Mouse (Mus musculus) brown adipose tissue, adult 24 weeks (tissue): Measurements from ENCODE around the gene Thsd7b. TPM values are rescaled to one million over a fixed set of nuclear protein-coding genes. Genes with fewer than 3 reads are reported as not detected.

Experiments
- H3K27ac ChIP-seq: fragments of 200-500 bp; replicated peaks from 2 replicates; pipeline ENCODE4 v1.5.1; 2012; ENCODE audit warnings: low read depth, mild to moderate bottlenecking, low read length
- H3K4me1 ChIP-seq: fragments of 200-500 bp; 2 replicates; pipeline ENCODE4 v1.6.1; 2012; ENCODE audit warnings: low read length, mixed read lengths; ENCODE audit not compliant: control insufficient read depth, insufficient read depth, insufficient read length
- H3K4me3 ChIP-seq: fragments of 200-500 bp; 2 replicates; pipeline ENCODE4 v1.5.1; 2012; ENCODE audit warnings: low read depth, mild to moderate bottlenecking, low read length, moderate library complexity; ENCODE audit not compliant: insufficient read depth
- polyA plus RNA-seq: library from polyadenylated mRNA; stranded (reverse); fragments of >200 nt; gene quantifications from 2 replicates; pipeline ENCODE4 v1.2.4, GENCODE M21; 2012; ENCODE audit not compliant: missing spikeins, insufficient read depth, insufficient read length

Gene Thsd7b
- polyA plus RNA-seq, 1 experiment = not detected

DNA sequence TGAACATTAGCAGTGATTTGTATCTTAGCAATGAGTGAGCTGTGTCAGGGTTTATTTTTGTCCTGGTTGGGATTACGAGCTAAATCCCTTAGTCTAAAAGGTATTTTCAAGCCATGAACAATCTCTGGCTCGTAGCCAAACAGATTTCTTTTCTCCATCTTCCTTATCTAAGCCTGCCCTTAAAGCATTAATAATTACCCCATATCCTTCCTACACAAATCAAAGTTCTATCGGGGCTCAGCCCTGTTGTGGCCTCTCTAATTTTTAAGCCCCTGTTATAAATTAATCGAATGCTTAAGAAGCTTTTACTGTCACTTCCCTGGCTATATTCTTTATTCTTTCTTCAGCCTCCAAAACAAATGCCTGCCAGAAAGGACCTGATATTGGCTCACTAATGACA, 506.4 kb downstream of the Thsd7b start:
- Histone ChIP-seq H3K27ac (no peak overlapping the region), H3K4me3 (no peak overlapping the region), H3K4me1 (no peaks in the 10 kb centered on the region)

DNA sequence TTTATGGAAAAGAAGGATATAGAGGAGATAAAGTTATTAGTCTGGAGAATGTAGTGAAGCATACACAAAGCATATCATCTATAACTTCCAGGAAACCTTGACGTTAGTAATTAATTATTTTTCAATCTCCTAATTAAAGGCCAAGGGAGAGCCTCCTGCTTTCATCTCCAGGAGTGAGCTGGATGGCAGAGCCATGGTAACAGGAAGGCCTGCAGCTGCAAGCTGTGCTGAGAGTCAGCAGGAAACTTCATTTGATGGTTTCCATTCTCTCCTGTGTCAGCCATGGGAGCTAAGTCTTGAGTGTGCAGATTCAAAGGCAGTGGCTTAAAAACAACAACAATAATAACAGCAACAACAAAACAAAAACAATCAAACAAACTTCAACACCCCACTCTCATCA, 507.5 kb downstream of the Thsd7b start:
- no peak overlapping the region for H3K4me3 ChIP-seq
- H3K4me1 ChIP-seq = no peaks in the 10 kb centered on the region
- H3K27ac ChIP-seq = no peak overlapping the region

- Histone ChIP-seq H3K4me1 (no peaks in the 10 kb centered on the region), H3K4me3 (no peak overlapping the region), H3K27ac (no peak overlapping the region)
Measured at GRCm38 (mm10) chr1:129798519-129798918, 525.4 kb downstream of the Thsd7b start.

DNA sequence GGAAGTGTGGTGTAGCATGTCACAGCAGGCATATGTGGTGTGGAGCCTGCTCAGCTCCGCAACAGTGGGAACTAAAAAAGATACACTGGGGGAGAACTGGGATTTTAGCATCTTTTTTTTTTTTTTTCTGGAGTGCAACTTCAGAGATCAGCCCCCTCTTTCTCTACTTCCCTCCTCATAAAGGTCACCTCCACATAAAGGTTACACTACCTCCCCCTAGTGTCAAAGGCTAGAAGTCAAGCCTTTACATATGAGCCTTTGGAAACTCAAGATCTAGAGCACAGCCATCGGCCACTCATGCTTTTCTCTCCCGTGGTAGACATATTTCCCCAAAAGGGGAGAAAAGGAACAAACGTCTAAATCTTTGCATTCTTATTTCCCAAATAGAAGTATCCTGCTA, 553.8 kb downstream of the Thsd7b start:
- Histone ChIP-seq H3K27ac (no peak overlapping the region), H3K4me3 (no peak overlapping the region), H3K4me1 (no peaks in the 10 kb centered on the region)

- no peak overlapping the region for H3K4me3 ChIP-seq
- H3K4me1 ChIP-seq = no peaks in the 10 kb centered on the region
- no peak overlapping the region for H3K27ac ChIP-seq
Measured at GRCm38 (mm10) chr1:129837324-129837723, 564.2 kb downstream of the Thsd7b start.

DNA sequence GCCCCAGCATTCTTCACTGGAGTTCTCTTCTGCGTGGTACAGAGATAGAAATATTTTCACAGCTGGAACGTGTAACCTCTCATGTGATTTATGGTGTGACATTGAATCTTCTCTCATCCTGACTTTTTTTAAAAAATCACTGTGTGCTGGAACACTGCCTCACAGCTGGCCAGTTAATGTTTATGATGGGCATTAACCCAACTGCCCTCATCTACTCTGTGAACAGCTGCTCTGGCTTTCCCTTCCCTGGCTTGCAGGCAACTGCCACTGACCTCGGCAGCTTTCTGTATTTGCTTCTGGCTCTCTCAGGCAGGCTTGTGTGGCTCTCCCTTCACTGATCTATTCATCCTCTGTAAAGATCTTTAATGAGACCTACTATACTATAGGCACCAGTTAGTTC, 564.7 kb downstream of the Thsd7b start:
- Histone ChIP-seq H3K4me1 (no peaks in the 10 kb centered on the region), H3K4me3 (no peak overlapping the region), H3K27ac (no peak overlapping the region)

- no peak overlapping the region for H3K4me3 ChIP-seq
- H3K27ac ChIP-seq = no peak overlapping the region
- no peaks in the 10 kb centered on the region for H3K4me1 ChIP-seq
Measured at GRCm38 (mm10) chr1:129838486-129838885, 565.4 kb downstream of the Thsd7b start.

DNA sequence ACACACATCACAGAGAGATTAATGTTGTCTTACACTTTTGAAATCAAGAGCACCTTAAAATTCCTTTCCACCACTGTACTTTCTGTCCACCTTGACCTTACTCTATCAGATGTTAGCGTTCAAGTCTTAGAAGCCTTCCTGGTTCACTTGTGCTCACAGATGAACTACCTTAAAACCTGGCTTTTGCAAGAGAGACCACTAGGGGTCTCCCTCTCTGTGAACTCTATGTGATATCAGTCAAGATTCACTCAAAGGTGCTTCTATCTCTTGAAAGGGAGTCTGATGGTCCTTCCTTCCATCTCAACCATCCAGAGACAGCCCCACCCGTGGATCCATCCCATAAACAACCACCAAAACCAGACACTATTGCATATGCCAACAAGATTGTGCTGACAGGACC, 570.3 kb downstream of the Thsd7b start:
- Histone ChIP-seq H3K27ac (no peak overlapping the region), H3K4me3 (no peak overlapping the region), H3K4me1 (no peaks in the 10 kb centered on the region)

DNA sequence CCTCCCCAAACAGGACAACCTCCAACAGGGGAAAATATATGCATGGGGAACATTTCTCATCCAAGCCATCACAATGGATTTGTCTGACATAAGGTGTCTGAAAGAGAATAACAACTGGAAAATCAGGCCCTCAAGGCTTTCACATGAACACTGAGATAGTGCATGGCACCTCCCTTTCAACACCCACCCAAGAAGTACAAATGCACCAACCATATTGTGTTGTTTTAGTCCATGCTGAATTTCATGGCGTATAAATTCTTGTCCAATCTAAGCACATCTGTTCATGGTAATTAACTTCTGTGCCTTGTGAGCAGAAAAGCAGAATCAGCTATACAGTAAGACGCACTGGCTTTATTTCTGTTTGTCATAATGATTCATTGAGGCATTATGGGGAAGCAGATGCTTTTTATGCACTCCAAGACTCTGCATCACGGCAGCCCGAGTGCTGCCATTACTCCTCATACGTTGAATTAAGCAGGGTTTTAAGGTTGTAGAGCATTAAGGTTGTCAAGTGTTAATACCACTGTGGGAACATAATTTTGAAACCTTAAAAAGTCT, 577.0 kb downstream of the Thsd7b start:
- Histone ChIP-seq H3K4me1 (no peaks in the 10 kb centered on the region), H3K4me3 (no peak overlapping the region), H3K27ac (no peak overlapping the region)

- Histone ChIP-seq H3K4me1 (no peaks in the 10 kb centered on the region), H3K4me3 (no peak overlapping the region), H3K27ac (no peak overlapping the region)
Measured at GRCm38 (mm10) chr1:129867714-129868113, 594.6 kb downstream of the Thsd7b start.

DNA sequence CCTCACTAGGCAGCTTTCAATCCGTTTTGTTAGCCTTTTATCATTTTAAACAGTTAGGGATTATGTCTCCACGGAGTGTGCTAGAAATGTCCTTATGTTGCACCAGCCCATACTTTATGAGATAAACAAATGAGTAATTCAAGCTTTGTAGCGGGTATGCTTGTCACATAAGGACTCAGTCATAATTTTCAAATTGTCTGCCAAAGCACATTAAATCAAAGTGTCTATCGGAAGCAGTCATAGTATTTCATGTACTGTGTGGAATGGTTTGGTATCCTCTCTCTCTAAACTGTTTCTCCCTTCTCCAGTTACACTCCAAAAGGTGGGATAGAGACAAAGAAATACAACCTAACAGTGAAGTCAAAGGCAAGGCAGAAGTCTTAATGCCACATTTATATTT, 601.3 kb downstream of the Thsd7b start:
- Histone ChIP-seq H3K4me1 (no peaks in the 10 kb centered on the region), H3K27ac (no peak overlapping the region), H3K4me3 (no peak overlapping the region)

DNA sequence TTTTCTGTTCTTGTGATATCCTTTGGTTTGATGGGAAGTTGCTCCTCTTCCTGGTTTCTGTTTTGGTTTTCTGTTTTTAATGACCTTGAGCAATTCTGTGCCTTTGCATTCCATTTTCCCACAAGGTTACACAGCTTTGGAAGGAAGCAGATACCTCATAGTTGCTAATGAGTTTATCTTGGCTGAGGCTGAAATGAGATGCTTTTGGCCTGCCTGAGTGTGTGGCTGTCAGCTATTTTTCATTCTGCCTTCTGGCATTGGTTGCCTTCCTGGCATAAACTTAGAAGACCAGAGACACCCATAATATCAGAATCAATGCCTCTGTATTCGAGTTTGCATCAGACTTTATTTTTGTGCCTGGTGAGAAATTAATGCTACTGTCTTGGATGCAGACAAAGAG, 614.8 kb downstream of the Thsd7b start:
- Histone ChIP-seq H3K27ac (no peak overlapping the region), H3K4me1 (no peaks in the 10 kb centered on the region), H3K4me3 (no peak overlapping the region)

DNA sequence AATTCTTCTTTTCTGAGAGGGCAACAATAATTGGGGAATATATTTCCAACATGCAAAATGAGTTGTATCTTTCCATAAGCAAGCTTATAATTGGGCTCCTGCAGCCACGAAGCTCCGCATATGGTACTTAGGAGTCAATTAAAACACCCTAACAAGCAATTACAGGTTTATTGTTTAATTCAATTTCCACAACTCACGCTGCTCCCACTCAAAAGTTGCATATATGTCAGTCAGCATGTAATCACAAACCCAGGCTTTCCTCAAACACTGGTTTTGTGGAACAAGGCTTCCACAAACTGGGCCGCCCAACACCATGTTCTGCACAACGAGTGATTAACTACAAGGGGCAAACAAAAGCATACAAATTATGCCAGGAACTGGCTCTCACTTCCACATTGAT, 625.0 kb downstream of the Thsd7b start:
- no peak overlapping the region for H3K4me3 ChIP-seq
- no peak overlapping the region for H3K27ac ChIP-seq
- no peaks in the 10 kb centered on the region for H3K4me1 ChIP-seq

DNA sequence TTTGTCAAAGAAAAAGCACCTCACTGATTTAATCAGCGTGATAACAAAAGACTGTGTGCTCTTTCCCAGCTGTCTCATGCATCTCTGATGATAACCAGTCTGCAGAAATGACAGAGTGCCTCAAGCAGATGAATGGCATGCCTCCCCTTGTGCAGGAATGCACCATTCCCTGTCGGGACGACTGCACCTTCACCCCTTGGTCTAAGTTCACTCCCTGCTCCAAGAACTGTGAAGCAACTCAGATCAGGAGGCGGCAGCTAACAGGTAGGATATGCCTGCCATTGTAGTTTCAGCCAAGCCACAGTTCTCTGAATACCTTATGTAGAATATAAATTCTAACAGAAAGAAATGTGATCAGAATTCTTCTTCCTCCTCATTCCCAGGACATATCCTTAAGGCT, 642.4 kb downstream of the Thsd7b start:
- no peaks in the 10 kb centered on the region for H3K4me1 ChIP-seq
- H3K27ac ChIP-seq = no peak overlapping the region
- H3K4me3 ChIP-seq = no peak overlapping the region

DNA sequence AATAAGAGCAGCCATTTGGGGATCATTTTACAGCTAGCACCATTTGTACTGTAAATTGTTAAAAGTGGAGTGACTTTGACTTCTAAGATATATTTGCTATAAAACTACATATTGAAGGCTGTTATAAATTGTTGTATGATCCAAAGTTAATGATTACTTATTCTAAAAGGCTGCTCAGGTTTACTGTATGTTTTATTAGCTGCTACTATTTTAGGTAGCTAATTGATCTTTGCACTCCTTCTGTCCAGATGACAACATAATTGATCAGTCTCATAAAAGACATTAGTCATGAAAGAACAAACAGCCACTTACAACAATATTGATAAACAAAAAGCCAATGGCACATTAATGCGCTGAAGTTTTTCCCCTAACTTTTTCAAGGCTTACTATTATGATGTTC, 644.5 kb downstream of the Thsd7b start:
- H3K27ac ChIP-seq = no peak overlapping the region
- no peaks in the 10 kb centered on the region for H3K4me1 ChIP-seq
- H3K4me3 ChIP-seq = no peak overlapping the region

DNA sequence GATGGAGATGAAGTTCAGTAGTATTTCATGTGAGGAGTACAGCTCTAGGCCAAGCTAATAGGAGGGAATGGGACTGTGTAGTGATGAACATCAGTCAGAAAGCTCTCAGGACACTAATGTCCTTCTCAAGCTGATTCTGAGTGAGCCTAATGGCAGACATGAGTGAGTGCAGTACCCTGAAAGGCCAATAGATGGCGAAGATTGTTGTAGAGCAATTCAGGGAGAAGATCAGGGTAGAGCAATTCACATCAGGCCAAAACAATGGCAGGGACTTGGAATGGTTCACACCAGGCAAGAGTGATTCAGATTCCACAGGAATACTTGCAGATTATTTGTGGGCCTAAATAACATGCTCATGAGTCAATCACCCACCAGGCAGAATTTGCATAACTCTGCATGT, 646.3 kb downstream of the Thsd7b start:
- no peaks in the 10 kb centered on the region for H3K4me1 ChIP-seq

GRCm38 (mm10) chr1:129931003-129931402, 657.9 kb downstream of the Thsd7b start:
- Histone ChIP-seq H3K4me3 (no peak overlapping the region), H3K4me1 (no peaks in the 10 kb centered on the region), H3K27ac (no peak overlapping the region)

More for the DNA sequence above, 646.3 kb downstream of the Thsd7b start:
- Histone ChIP-seq H3K27ac (no peak overlapping the region), H3K4me3 (no peak overlapping the region)
